Mouse (Mus musculus) c-Kit-positive CD71-negative TER-119-negative erythroid progenitor cells, embryonic 14.5 days (primary cell): ENCODE results near the gene Fam117a.

Experiments
- DNase-seq: peaks from one replicate; pipeline ENCODE4 v3.0.0-alpha.2; 2013; ENCODE audit warnings: low read depth

Fam117a gene

GRCm38 (mm10) chr11:95333209-95333608, 3.6 kb upstream of the Fam117a start:
- DNase-seq, result no peak

- no peak for DNase-seq
These were observed 3.0 kb upstream of the Fam117a start for GRCm38 (mm10) chr11:95333805-95334204.

- no peak for DNase-seq
These were observed 2.3 kb upstream of the Fam117a start for GRCm38 (mm10) chr11:95334448-95335060.

- DNase-seq, result no peak
These were observed 453 bp downstream of the Fam117a start for GRCm38 (mm10) chr11:95337129-95337813.

GRCm38 (mm10) chr11:95337846-95338342, 1.1 kb downstream of the Fam117a start:
- no peak for DNase-seq

GRCm38 (mm10) chr11:95339471-95340021, 2.7 kb downstream of the Fam117a start:
- no peak for DNase-seq

- DNase-seq, result no peak
These were observed 3.4 kb downstream of the Fam117a start for GRCm38 (mm10) chr11:95340259-95340658.

GRCm38 (mm10) chr11:95340664-95341063, 3.8 kb downstream of the Fam117a start:
- no peak for DNase-seq

GRCm38 (mm10) chr11:95343180-95343579, 6.4 kb downstream of the Fam117a start:
- DNase-seq, result no peak

GRCm38 (mm10) chr11:95344181-95344580, 7.4 kb downstream of the Fam117a start:
- DNase-seq, result no peak

- DNase-seq, result no peak
These were observed 13.5 kb downstream of the Fam117a start for GRCm38 (mm10) chr11:95350289-95350688.

- DNase-seq, result no peak
These were observed 14.1 kb downstream of the Fam117a start for GRCm38 (mm10) chr11:95350960-95351359.

- no peak for DNase-seq
These were observed 15.9 kb downstream of the Fam117a start for GRCm38 (mm10) chr11:95352686-95353085.

GRCm38 (mm10) chr11:95353226-95353625, 16.4 kb downstream of the Fam117a start:
- no peak for DNase-seq

- no peak for DNase-seq
These were observed 17.6 kb downstream of the Fam117a start for GRCm38 (mm10) chr11:95354228-95354944.

GRCm38 (mm10) chr11:95354945-95355660, 18.3 kb downstream of the Fam117a start:
- DNase-seq, result no peak

- no peak for DNase-seq
These were observed 18.8 kb downstream of the Fam117a start for GRCm38 (mm10) chr11:95355661-95356011.

- DNase-seq, result no peak
These were observed 19.2 kb downstream of the Fam117a start for GRCm38 (mm10) chr11:95356039-95356438.

- DNase-seq, result peak; percentile 78
These were observed 19.9 kb downstream of the Fam117a start for GRCm38 (mm10) chr11:95356469-95357273.

GRCm38 (mm10) chr11:95358263-95358662, 21.4 kb downstream of the Fam117a start:
- DNase-seq, result no peak

- no peak for DNase-seq
These were observed 27.6 kb downstream of the Fam117a start for GRCm38 (mm10) chr11:95364388-95364787.
